Mouse (Mus musculus) neutrophil, adult 5-6 weeks (primary cell): Measurements from ENCODE around the gene Agtrap. TPM values are rescaled to one million over a fixed set of nuclear protein-coding genes. Genes with fewer than 3 reads are reported as not detected.

Experiments used
- ATAC-seq: fragments of 151-379, 151-347 bp; 2 replicates; pipeline ENCODE4 v1.8.0; 2017; ENCODE audit warnings: mild to moderate bottlenecking, moderate TSS enrichment; ENCODE audit not compliant: insufficient number of reproducible peaks, poor library complexity, low FRiP score, severe bottlenecking; ENCODE audit errors: extremely low read depth
- total RNA-seq: library from RNA; stranded (forward); fragments of 200-1000 nt; gene quantifications from 2 replicates; pipeline ENCODE4 v1.2.3, GENCODE M21; 2017

Gene Agtrap
- total RNA-seq, 1 experiment from 2014 or later, result 19.3 TPM

DNA sequence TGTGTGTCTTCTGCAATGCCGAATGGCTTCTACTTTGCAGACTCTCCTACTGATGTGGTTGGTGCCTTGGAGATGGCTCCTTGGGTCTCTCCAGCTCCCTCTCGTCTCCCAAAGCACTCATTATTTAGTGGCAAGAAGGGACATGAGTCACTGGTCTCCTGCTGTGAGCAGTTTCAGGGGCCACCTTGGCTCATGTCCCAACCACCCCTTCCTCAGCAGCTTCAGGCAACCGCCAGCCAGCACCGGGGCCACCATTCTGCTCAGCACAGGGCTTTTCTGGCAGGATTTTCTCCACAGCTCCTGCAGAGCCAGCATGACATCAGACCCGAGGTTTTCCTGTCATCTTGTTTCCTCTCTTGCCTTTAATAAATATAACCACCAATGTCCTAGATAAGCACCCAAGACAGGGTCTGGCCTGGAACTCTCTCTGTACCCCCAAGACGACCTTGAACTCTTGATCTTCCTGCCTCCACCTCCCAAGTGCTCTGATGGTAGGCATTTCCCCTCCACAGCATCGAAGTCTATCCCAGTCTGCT is 20.8 kb upstream of the Agtrap start:
- ATAC-seq, result no peak

GRCm38 (mm10) chr4:148107621-148108291 is 19.9 kb upstream of the Agtrap start:
- ATAC-seq, result no peak

- no peak for ATAC-seq
Observed at GRCm38 (mm10) chr4:148104146-148104545, 16.3 kb upstream of the Agtrap start.

DNA sequence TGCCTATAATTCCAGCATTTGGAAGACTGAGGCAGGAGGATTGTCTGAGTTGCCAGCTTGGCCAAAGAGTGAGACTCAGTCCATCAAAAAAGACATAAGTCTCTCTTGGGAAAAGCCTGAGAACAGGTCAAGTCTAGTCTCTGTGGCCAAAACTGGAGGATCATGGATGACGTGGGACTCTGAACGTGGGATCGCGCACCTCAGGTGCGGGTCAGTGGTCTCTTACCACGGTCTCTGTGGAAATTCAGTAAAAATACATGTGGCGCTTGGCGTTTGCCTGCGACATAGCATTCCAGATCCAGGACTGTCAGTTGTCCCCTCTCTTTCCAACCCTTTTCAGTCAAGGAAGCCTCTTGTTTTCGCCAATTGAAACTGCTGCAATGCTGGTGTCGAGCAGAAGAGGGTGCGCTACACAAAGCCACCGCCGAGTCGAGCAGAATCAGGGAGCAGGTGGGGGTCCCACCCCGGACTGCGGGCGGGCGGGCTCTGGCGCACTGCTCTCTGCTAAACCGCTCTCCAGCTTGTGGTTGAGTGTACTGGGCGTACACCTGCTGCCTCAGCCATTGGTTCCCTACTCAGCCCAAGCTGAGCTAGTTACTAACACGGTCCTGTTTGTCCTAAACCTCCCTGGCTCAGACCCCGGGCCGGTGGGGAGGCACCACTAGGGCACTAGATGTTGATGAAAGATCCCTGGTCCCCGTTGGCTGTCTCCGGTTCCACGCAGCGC is 14.1 kb upstream of the Agtrap start:
- peak; percentile 24; the same call in 1 of the 2 replicates for ATAC-seq

DNA sequence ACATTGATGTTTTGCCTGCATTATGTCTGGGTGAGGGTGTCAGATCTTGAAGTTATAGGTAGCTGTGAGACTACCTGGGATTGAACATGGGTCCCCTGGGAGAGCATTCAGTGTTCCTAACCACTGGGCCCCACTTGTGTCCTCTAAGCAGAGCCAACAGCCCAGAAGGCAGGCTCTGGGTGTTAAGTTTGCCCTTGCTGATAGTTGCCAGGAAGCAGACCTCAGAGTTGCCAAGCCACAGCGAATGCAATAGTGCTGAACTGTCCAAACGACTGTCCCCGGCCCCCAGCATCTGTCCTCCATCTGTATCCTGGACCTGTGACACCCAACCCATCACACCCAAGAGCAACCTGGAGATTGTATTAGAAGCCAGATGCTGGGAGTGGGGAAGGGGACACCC is 10.8 kb upstream of the Agtrap start:
- ATAC-seq, result no peak

DNA sequence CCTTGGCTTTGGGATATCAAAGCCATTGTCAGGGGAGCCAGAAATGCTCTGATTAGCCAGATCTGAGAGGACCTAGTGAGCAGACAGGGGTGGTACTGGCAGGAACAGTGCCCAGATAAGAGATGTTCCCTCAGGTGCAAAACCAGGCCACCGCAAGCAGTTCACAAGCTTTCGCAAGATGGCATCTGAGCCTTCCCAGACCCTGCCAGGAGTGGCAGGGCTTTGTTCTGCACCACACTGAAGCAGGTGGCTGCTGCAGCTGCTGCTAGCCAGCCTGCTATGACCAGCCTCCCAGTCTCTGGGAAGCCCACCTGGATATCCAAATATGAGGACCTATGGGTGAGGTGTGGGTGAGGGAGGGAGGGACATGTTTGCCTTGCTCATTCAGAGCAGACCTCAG is 10.1 kb upstream of the Agtrap start:
- ATAC-seq, result no peak

GRCm38 (mm10) chr4:148095081-148095480 is 7.2 kb upstream of the Agtrap start:
- ATAC-seq, result no peak

DNA sequence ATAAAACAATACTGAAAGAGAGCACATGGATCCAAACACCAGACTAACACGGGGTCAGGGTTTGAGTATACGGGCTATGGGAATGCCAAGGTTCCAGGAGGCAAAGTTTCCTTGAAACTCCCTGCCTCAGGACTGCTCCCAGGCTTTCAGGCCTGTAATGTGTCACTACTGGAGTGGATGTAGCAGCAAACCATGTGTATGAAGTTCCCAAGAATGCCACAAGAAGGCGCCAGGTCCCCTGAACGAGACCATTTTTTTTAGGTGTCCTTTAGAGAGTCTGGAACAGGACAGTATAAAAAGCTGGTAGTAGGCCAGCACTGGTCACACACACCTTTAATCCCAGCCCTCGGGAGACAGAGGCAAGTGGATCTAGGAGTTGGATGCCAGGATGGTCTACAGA is 6.3 kb upstream of the Agtrap start:
- no peak for ATAC-seq

DNA sequence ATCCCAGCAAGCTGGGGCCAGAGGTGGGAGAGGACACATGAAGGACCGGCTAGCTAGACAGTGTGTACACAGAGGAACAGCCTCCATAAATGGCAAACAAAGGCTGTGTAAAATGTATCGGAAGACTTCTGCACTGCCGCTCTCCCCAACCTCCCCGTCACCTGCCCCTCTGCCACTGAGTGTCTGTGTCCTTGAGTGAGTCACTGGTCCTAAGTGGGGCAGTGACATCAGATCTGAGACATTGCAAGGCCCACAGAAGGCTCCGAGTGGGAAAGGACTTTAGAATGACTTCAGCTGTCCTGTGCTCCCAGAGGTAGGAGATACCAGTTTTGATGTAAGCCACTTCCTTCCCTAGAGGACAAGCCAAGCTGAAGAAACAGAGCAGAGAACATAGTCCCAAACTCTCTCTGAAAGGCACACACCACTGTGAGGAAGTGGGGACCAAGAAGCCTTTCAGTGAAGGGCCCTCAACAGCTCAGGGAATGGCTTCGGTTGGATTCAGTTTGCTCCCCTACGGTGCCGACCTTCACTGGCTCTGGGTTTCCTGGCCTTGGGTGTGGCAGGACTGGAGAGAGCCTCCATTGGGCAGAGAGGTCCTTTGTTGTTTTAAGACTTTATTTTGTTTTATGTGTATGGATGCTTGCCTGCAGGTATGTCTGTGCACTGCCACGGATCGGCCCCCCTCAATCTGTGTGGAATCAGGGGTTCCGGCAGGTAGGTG is 4.9 kb upstream of the Agtrap start:
- ATAC-seq, result no peak

GRCm38 (mm10) chr4:148091181-148091580 is 3.4 kb upstream of the Agtrap start:
- ATAC-seq, result no peak

GRCm38 (mm10) chr4:148089166-148089565 is 1.3 kb upstream of the Agtrap start:
- no peak for ATAC-seq

- peak; percentile 2; the same call in 1 of the 2 replicates for ATAC-seq
Observed at GRCm38 (mm10) chr4:148087091-148087906, 532 bp downstream of the Agtrap start.

GRCm38 (mm10) chr4:148085907-148086305 is 1.9 kb downstream of the Agtrap start:
- no peak for ATAC-seq

- ATAC-seq, result no peak
Observed at GRCm38 (mm10) chr4:148085131-148085906, 2.5 kb downstream of the Agtrap start.

DNA sequence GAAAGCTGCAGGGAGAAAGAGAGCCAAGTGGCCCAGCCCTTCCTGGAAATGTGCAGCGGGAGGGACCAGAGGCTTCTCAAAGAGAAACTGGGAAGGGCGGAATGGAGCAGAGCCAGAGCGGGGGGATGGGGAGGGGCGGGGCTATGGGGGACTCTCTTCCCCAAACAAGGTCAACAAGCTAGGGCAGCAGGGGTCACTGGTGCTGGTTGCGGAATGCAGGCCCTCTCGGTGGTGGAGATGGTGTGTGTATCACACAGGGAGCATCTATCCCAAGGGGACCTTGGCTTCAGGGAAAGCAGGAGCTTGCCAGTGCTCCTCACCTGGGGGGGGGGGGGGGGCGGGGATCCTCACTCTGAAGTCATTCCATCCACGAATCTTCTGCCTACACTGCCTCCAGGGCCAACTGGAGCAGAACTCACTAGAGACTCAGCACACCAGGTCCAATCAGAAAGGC is 3.5 kb downstream of the Agtrap start:
- no peak for ATAC-seq

DNA sequence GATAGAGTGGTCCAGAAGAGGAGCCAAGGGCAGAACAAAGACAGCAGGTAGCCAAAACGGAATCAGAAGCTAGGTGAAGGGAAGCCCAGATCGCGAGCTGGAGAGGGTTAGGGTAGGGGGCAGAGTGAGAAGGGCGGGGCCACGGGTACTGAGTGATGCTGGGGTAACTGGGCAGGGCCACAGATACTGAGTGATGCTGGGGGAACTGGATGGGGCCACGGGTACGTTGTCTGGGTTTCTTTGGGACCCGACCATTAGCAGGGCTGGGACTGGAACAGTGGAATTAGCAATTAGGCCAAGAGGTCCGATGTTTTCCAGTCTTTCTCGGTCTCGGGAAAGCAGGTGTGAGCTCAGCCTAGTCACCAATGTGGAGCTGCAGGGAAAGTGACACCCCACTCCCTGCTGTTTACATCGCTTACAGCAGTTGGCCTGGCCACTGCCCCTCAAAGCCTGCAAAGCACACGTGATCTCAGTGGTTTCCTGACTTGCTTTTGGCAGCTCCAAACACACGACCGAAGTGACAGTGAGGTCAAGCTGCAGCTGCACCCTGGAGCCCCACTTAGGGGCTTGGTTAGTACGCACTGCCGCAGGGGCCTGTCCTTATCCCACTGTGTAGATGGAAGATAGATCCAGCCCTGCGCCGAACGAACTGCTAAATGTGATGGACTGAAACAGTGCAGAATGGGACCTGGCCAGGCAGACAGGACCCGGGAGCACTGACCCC is 4.5 kb downstream of the Agtrap start:
- ATAC-seq, result no peak

GRCm38 (mm10) chr4:148082257-148083044 is 5.4 kb downstream of the Agtrap start:
- peak; percentile 33 for ATAC-seq
